Comparison of ENCODE assay signal across 20 mouse cellular contexts in the genomic region with DNA sequence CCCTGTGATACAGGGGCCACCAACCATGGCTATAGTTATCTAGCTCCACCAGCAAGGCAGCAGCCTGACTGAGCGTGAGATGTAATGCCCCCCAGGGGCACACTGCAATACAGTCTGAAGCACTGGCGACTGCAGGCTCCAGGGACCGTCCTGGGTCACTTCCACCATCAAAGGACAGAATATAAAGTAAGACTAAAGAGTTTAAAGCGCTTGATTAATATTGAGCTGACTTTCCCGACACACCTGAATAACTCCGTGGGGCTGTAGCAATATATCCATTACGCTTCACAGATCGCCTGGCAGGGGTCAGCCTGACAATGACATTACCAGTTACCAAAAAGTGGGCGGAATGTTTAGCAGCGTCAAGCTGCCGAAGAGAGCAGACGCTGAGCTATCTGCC.
DNase-seq lines count a peak whose midpoint lies in the region; ATAC-seq lines count a peak whose summit lies in the region.
"Had no signal": no experiment of that assay in that cellular context is flagged by ENCODE, and none has a peak within 500 bp of the region (broad histone marks: within the 10 kb centered on the region; RNA-seq: fewer than 3 reads in every experiment).

No protein-coding gene starts in this region.

- no peaks in the 10 kb centered on the region for H3K36me3 ChIP-seq in forebrain, embryonic 14.5 days (ENCODE audit: control insufficient read depth, insufficient read depth, low read length)
- H3K36me3 ChIP-seq in forebrain, embryonic 10.5 days (replicated peaks) = 0 out of 2 replicates have a peak, but pooled peaks cover 9% of the 10 kb centered on the region
- H3K36me3 ChIP-seq in kidney, embryonic 14.5 days (ENCODE audit: control insufficient read depth, insufficient read depth, low read length) = peaks cover 13% of the 10 kb centered on the region; the same call in 1 of the 2 replicates
- H3K36me3 ChIP-seq in neural tube, embryonic 11.5 days (ENCODE audit: control insufficient read depth, insufficient read depth, low read length) = no peaks in the 10 kb centered on the region
- H3K36me3 ChIP-seq in neural tube, embryonic 15.5 days = no peaks in the 10 kb centered on the region

- H3K4me2 ChIP-seq in forebrain, embryonic 14.5 days (ENCODE audit: low read length) = no peak overlapping the region
- H3K4me2 ChIP-seq in kidney, embryonic 14.5 days (replicated peaks; ENCODE audit: low read depth, low read length) = no peak overlapping the region
- no peak overlapping the region for H3K4me2 ChIP-seq in neural tube, embryonic 11.5 days (ENCODE audit: low read depth)
- H3K4me2 ChIP-seq in neural tube, embryonic 15.5 days = no peak overlapping the region
- H3K4me2 ChIP-seq: forebrain, embryonic 13.5 days; heart, embryonic 15.5 days; liver, embryonic 11.5 days had no signal

- no peaks in the 10 kb centered on the region for H3K27me3 ChIP-seq in forebrain, embryonic 14.5 days (replicated peaks; ENCODE audit: control insufficient read depth, insufficient read depth, low read length)
- no peaks in the 10 kb centered on the region; the same call in 1 of the 2 replicates for H3K27me3 ChIP-seq in forebrain, embryonic 10.5 days (ENCODE audit: poor library complexity, severe bottlenecking)
- H3K27me3 ChIP-seq in kidney, embryonic 14.5 days (ENCODE audit: control insufficient read depth, insufficient read depth, low read length) = no peaks in the 10 kb centered on the region
- H3K27me3 ChIP-seq in neural tube, embryonic 11.5 days (ENCODE audit: control insufficient read depth, insufficient read depth, low read length) = no peaks in the 10 kb centered on the region
- no peaks in the 10 kb centered on the region for H3K27me3 ChIP-seq in neural tube, embryonic 15.5 days (replicated peaks)
- H3K27me3 ChIP-seq: CH12.LX; forebrain, embryonic 13.5 days; heart, embryonic 15.5 days; megakaryocyte, embryonic 14.5 days had no signal

- no peak overlapping the region for H3K27ac ChIP-seq in forebrain, embryonic 14.5 days (ENCODE audit: low read depth, low read length)
- no peak overlapping the region for H3K27ac ChIP-seq in forebrain, embryonic 10.5 days
- no peak overlapping the region; the same call in 1 of the 2 replicates for H3K27ac ChIP-seq in kidney, embryonic 14.5 days (ENCODE audit: low read depth, low read length)
- no peak overlapping the region for H3K27ac ChIP-seq in neural tube, embryonic 11.5 days (ENCODE audit: low read depth, low read length)
- no peak overlapping the region for H3K27ac ChIP-seq in neural tube, embryonic 15.5 days (replicated peaks)
- H3K27ac ChIP-seq: forebrain, embryonic 13.5 days; heart, embryonic 15.5 days; layer of hippocampus, adult 2 months had no signal

- no peak overlapping the region for H3K4me3 ChIP-seq in forebrain, embryonic 14.5 days (ENCODE audit: low read depth, low read length)
- H3K4me3 ChIP-seq in forebrain, embryonic 10.5 days = no peak overlapping the region
- no peak overlapping the region for H3K4me3 ChIP-seq in kidney, embryonic 14.5 days (ENCODE audit: low read length)
- H3K4me3 ChIP-seq in neural tube, embryonic 11.5 days (ENCODE audit: low read depth, low read length) = no peak overlapping the region
- H3K4me3 ChIP-seq in neural tube, embryonic 15.5 days (replicated peaks) = no peak overlapping the region
- H3K4me3 ChIP-seq: forebrain, embryonic 13.5 days; heart, embryonic 15.5 days; layer of hippocampus, adult 2 months; megakaryocyte, embryonic 14.5 days had no signal

- no peak overlapping the region for H3K9ac ChIP-seq in forebrain, embryonic 14.5 days (ENCODE audit: low read length)
- H3K9ac ChIP-seq in kidney, embryonic 14.5 days (ENCODE audit: low read depth, low read length) = no peak overlapping the region
- no peak overlapping the region for H3K9ac ChIP-seq in neural tube, embryonic 11.5 days (ENCODE audit: low read length)
- no peak overlapping the region for H3K9ac ChIP-seq in neural tube, embryonic 15.5 days (replicated peaks)
- H3K9ac ChIP-seq: forebrain, embryonic 13.5 days; heart, embryonic 15.5 days had no signal

- DNase-seq in forebrain, embryonic 14.5 days (ENCODE audit: low spot score) = peak; percentile 12
- no peak for DNase-seq in forebrain, embryonic 10.5 days (ENCODE audit: extremely low spot score, low spot score)
- DNase-seq in kidney, adult 8-10 months = no peak
- peak; percentile 34 for DNase-seq in neural tube, embryonic 11.5 days (ENCODE audit: low spot score)
- peak; percentile 45 for DNase-seq in mesoderm, embryonic 11.5 days (ENCODE audit: low read depth, low spot score)
- no peak for DNase-seq in gastrocnemius, postnatal 14 days
- DNase-seq: adrenal gland, postnatal 14 days; cerebellum, adult 11 months; cerebellum, postnatal 25 days; gastrocnemius, postnatal 25 days; heart, postnatal 4 days; lung, adult 18-20 months had no signal

- intact Hi-C loops in gastrocnemius, postnatal 14 days (cut with DNase I; ENCODE audit: low total_unique reads) = no loop called here

- H3K9me3 ChIP-seq in forebrain, embryonic 14.5 days (replicated peaks; ENCODE audit: control insufficient read depth, low read length) = no peaks in the 10 kb centered on the region
- H3K9me3 ChIP-seq in forebrain, embryonic 10.5 days = no peaks in the 10 kb centered on the region
- no peaks in the 10 kb centered on the region for H3K9me3 ChIP-seq in kidney, embryonic 14.5 days (ENCODE audit: control insufficient read depth, low read length)
- no peaks in the 10 kb centered on the region for H3K9me3 ChIP-seq in neural tube, embryonic 11.5 days (ENCODE audit: control insufficient read depth, low read length)
- H3K9me3 ChIP-seq in neural tube, embryonic 15.5 days (replicated peaks) = no peaks in the 10 kb centered on the region
- H3K9me3 ChIP-seq: forebrain, embryonic 13.5 days; heart, embryonic 15.5 days; megakaryocyte, embryonic 14.5 days had no signal

- H3K4me1 ChIP-seq in forebrain, embryonic 14.5 days (ENCODE audit: control insufficient read depth, insufficient read depth, low read length) = no peaks in the 10 kb centered on the region; the same call in 1 of the 2 replicates
- H3K4me1 ChIP-seq in forebrain, embryonic 10.5 days = peaks cover 21% of the 10 kb centered on the region
- H3K4me1 ChIP-seq in kidney, embryonic 14.5 days (ENCODE audit: control insufficient read depth, insufficient read depth, low read length) = 0 out of 2 replicates have a peak, but pooled peaks cover 7% of the 10 kb centered on the region
- H3K4me1 ChIP-seq in neural tube, embryonic 11.5 days (ENCODE audit: control insufficient read depth, insufficient read depth, low read length) = peaks cover 4% of the 10 kb centered on the region; the same call in 1 of the 2 replicates
- H3K4me1 ChIP-seq in neural tube, embryonic 15.5 days = peaks cover 10% of the 10 kb centered on the region
- H3K4me1 ChIP-seq: megakaryocyte, embryonic 14.5 days had no signal

- no peak for ATAC-seq in forebrain, embryonic 14.5 days
- ATAC-seq in kidney, embryonic 14.5 days (ENCODE audit: low FRiP score, low TSS enrichment) = peak; percentile 89
- ATAC-seq in neural tube, embryonic 11.5 days (ENCODE audit: insufficient read depth, low FRiP score, low TSS enrichment) = no peak
- no peak for ATAC-seq in neural tube, embryonic 15.5 days (ENCODE audit: low FRiP score)
- ATAC-seq: forebrain, embryonic 13.5 days had no signal

- WGBS in forebrain, embryonic 14.5 days = 52% methylated on average over 12 of the region's 12 CpGs
- WGBS in forebrain, embryonic 10.5 days = 73% methylated on average over 12 of the region's 12 CpGs
- 24% methylated on average over 12 of the region's 12 CpGs for WGBS in kidney, embryonic 14.5 days
- 40% methylated on average over 12 of the region's 12 CpGs for WGBS in neural tube, embryonic 11.5 days
- 25% methylated on average over 12 of the region's 12 CpGs for WGBS in neural tube, embryonic 15.5 days

Comparison
In these comparisons a context has a peak if more than half of its experiments do, and no peak if none do; other contexts are left out.
1. DNase-seq: peak in forebrain, embryonic 14.5 days (single experiment), neural tube, embryonic 11.5 days (single experiment) and mesoderm, embryonic 11.5 days (single experiment); none in forebrain, embryonic 10.5 days (single experiment), kidney, adult 8-10 months (0 of 2) and gastrocnemius, postnatal 14 days (single experiment).